Mouse (Mus musculus) central nervous system, embryonic 18 days (tissue): Measurements from ENCODE around the gene Ncapg2. TPM values are rescaled to one million over a fixed set of nuclear protein-coding genes. Genes with fewer than 3 reads are reported as not detected.

Experiments used
- polyA plus RNA-seq: library from polyadenylated mRNA; depleted of rRNA; stranded (reverse); fragments of >200 nt; gene quantifications from 2 replicates; pipeline ENCODE4 v1.2.3, GENCODE M21; 2012; rRNA removed

Ncapg2 gene
- 8.4 and 9.1 TPM in 2 replicates for polyA plus RNA-seq

DNA sequence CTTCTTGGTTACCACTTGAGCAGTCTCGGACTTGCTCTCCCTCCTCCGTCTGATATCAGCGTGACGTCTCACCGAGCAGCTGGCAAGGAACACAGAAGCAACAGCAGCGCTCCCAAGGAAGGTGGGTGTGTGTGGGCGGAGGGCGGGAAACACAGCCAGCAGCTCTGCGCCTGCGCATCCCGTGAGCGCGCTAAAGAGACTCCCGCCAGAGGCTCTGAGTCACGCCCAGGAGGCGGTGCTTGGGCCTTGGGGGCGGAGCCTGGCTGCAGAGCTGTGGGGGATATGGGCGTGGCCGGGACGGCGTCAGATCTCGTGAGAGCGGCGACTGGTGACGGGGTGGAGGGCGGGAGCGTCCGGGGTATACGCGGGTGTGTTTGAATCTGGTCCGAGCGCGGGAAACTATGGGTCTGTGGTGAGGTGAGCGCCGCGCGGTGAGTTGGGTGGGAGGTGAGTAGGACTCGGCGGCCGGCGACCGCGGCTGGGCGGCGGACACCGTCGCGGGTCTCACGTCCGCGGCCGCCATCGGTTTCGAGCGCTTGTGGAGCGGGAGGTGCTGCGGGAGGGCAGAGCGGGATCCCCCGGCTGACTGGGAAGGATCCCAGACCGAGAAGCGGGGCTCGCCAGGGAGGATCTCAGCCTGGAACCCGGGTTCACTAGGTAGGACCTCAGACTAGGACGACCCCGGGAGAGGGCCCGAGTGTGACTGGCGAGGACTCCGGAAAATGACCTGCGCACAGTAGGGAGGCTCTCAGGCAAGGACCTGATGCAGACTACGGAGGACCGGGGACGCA is at the start of gene Ncapg2:
Gene Ncapg2 (plus strand): TSS at position 358 of the 791 bp plus-strand sequence.

DNA sequence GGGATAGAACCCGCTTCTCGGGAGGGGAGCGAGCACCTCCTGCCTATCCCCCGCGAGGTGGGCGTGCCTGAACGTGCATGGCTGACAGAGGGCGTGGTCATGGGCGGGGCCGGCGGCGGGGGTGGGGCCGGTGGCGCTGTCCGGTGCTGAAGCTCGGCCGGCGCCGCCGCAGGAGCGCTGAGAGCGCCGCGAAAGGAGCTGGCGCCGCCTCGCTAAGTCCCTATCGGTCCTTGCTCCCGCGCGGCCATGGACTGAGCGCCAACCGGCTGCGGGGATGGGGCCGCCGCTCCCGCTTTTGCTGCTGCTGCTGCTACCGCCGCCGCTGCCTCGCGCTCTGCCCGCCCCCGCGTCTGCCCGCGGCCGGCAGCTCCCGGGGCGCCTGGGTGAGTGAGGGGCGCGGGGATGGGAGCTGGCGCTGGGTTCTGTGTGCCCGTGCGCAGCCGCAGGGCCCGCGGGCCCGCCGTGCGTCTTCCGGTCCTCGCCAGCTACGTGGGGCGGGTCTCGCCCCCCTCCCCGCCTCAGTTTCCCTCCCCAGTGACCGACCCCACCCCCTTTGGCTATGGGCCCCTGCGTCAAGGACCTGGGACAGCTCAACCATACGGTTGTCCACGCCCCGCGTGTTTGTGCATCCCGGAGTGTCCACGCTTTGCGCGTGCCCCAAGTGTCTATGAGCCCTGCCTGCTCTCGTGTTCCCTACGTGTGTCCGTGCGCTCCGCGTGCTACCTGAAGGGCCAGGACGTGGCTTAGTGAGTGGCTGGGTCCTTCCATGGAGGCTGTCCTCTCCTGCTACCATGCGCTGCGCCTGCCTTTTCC is 80.6 kb downstream of the Ncapg2 start, which contains the start of gene Ptprn2:
Gene Ptprn2 (plus strand): TSS at position 130 of the 813 bp plus-strand sequence.

Other genes starting within 250 kb of the Ncapg2 start
- 16.5 and 16.6 TPM in 2 replicates for gene Wdr60, start 142.4 kb upstream of the Ncapg2 start, polyA plus RNA-seq
- not detected in 2 replicates for gene Gm11027, start 130.0 kb upstream of the Ncapg2 start, polyA plus RNA-seq
- gene Esyt2, start 124.2 kb upstream of the Ncapg2 start, polyA plus RNA-seq, result 12.2 and 13.0 TPM in 2 replicates
- gene Ptprn2, start 80.3 kb downstream of the Ncapg2 start, polyA plus RNA-seq, result 67.9 and 75.3 TPM in 2 replicates